8 mouse cellular contexts compared by ENCODE assay signal in genomic region chr14:26637025-26637850, GRCm38 (mm10). TPM values are rescaled to one million over a fixed set of nuclear protein-coding genes. Genes with fewer than 3 reads are reported as not detected.
DNase-seq lines count a peak whose midpoint lies in the region; ATAC-seq and TF ChIP-seq lines count a peak whose summit lies in the region.

No protein-coding gene starts in this region.

- WGBS in neural tube, embryonic 11.5 days: 30% methylated on average over 17 of the region's 17 CpGs
- WGBS in forebrain, embryonic 16.5 days: 26% methylated on average over 17 of the region's 17 CpGs
- WGBS in hindbrain, embryonic 11.5 days: 36% methylated on average over 17 of the region's 17 CpGs
- 36% methylated on average over 17 of the region's 17 CpGs for WGBS in midbrain, embryonic 11.5 days

- TF ChIP-seq POLR2A in brain, embryonic 14.5 days (IDR thresholded peaks at IDR 0.05; ENCODE audit: borderline replicate concordance, extremely low read depth, insufficient read depth, insufficient read length, poor library complexity, severe bottlenecking): no peak

- no peaks in the 10 kb centered on the region for H3K27me3 ChIP-seq in neural tube, embryonic 11.5 days (ENCODE audit: control insufficient read depth, insufficient read depth, low read length)
- H3K27me3 ChIP-seq in forebrain, embryonic 16.5 days (replicated peaks; ENCODE audit: control insufficient read depth, insufficient read depth, low read length): no peaks in the 10 kb centered on the region
- H3K27me3 ChIP-seq in hindbrain, embryonic 11.5 days (ENCODE audit: control insufficient read depth, insufficient read depth, low read length): no peaks in the 10 kb centered on the region
- H3K27me3 ChIP-seq in midbrain, embryonic 11.5 days (ENCODE audit: control insufficient read depth, insufficient read depth, low read length): no peaks in the 10 kb centered on the region

- peak overlapping the region; percentile 59 for H3K9ac ChIP-seq in neural tube, embryonic 11.5 days (ENCODE audit: low read length)
- H3K9ac ChIP-seq in forebrain, embryonic 16.5 days (replicated peaks; ENCODE audit: low read depth, low read length): peak overlapping the region; percentile 91
- H3K9ac ChIP-seq in hindbrain, embryonic 11.5 days (ENCODE audit: low read depth, low read length): peak overlapping the region; percentile 40
- H3K9ac ChIP-seq in midbrain, embryonic 11.5 days (ENCODE audit: low read length): peak overlapping the region; percentile 61

- DNase-seq in neural tube, embryonic 11.5 days (ENCODE audit: low spot score): no peak
- DNase-seq in neural tube, embryonic 10.5 days (ENCODE audit: extremely low spot score, low spot score): no peak
- peak; percentile 47 for DNase-seq in brain, embryonic 14.5 days (ENCODE audit: low read depth)
- DNase-seq in hindbrain, embryonic 11.5 days (ENCODE audit: low spot score): peak; percentile 33
- DNase-seq in layer of hippocampus, postnatal 10 days (ENCODE audit: low spot score in 2 of 2): peak; percentile 32 to 37
- DNase-seq in midbrain, embryonic 11.5 days (ENCODE audit: low spot score, missing footprints): peak; percentile 90
- DNase-seq in spleen, adult 18-20 months: no peak

- no peak for TF ChIP-seq CTCF in brain, embryonic 14.5 days (IDR thresholded peaks at IDR 0.05; ENCODE audit: borderline replicate concordance, extremely low read depth, insufficient read depth, insufficient read length)

- ATAC-seq in neural tube, embryonic 11.5 days (ENCODE audit: insufficient read depth, low FRiP score, low TSS enrichment): peak; percentile 32
- peak; percentile 24 for ATAC-seq in forebrain, embryonic 16.5 days
- ATAC-seq in hindbrain, embryonic 11.5 days (ENCODE audit: low FRiP score): peak; percentile 49
- no peak; the same call in 1 of the 2 replicates for ATAC-seq in midbrain, embryonic 11.5 days (ENCODE audit: low FRiP score)

- peaks cover 6% of the 10 kb centered on the region; the same call in 1 of the 2 replicates for H3K4me1 ChIP-seq in neural tube, embryonic 11.5 days (ENCODE audit: control insufficient read depth, insufficient read depth, low read length)
- peaks cover 18% of the 10 kb centered on the region for H3K4me1 ChIP-seq in forebrain, embryonic 16.5 days (replicated peaks; ENCODE audit: control insufficient read depth, insufficient read depth, low read length)
- 0 out of 2 replicates have a peak, but pooled peaks cover 2% of the 10 kb centered on the region for H3K4me1 ChIP-seq in hindbrain, embryonic 11.5 days (replicated peaks; ENCODE audit: control insufficient read depth, insufficient read depth, low read length)
- H3K4me1 ChIP-seq in midbrain, embryonic 11.5 days (ENCODE audit: control insufficient read depth, insufficient read depth, low read length): peaks cover 10% of the 10 kb centered on the region; the same call in 1 of the 2 replicates

- peak overlapping the region; percentile 73 for H3K4me3 ChIP-seq in neural tube, embryonic 11.5 days (ENCODE audit: low read depth, low read length)
- peak overlapping the region; percentile 84 for H3K4me3 ChIP-seq in forebrain, embryonic 16.5 days (replicated peaks; ENCODE audit: low read length)
- H3K4me3 ChIP-seq in hindbrain, embryonic 11.5 days (ENCODE audit: low read depth, low read length): peak overlapping the region; percentile 94
- H3K4me3 ChIP-seq in midbrain, embryonic 11.5 days (ENCODE audit: low read depth, low read length): peak overlapping the region; percentile 94

- no peaks in the 10 kb centered on the region for H3K36me3 ChIP-seq in neural tube, embryonic 11.5 days (ENCODE audit: control insufficient read depth, insufficient read depth, low read length)
- H3K36me3 ChIP-seq in forebrain, embryonic 16.5 days (ENCODE audit: control insufficient read depth, insufficient read depth): 0 out of 2 replicates have a peak, but pooled peaks cover 5% of the 10 kb centered on the region
- no peaks in the 10 kb centered on the region for H3K36me3 ChIP-seq in hindbrain, embryonic 11.5 days (ENCODE audit: control insufficient read depth, insufficient read depth, low read length)
- no peaks in the 10 kb centered on the region for H3K36me3 ChIP-seq in midbrain, embryonic 11.5 days (ENCODE audit: control insufficient read depth, insufficient read depth, low read length)

- H3K9me3 ChIP-seq in neural tube, embryonic 11.5 days (ENCODE audit: control insufficient read depth, low read length): no peaks in the 10 kb centered on the region
- no peaks in the 10 kb centered on the region for H3K9me3 ChIP-seq in forebrain, embryonic 16.5 days (ENCODE audit: control insufficient read depth, low read length)
- H3K9me3 ChIP-seq in hindbrain, embryonic 11.5 days (ENCODE audit: control insufficient read depth, low read length): no peaks in the 10 kb centered on the region
- no peaks in the 10 kb centered on the region for H3K9me3 ChIP-seq in midbrain, embryonic 11.5 days (ENCODE audit: control insufficient read depth, low read length)

- H3K27ac ChIP-seq in neural tube, embryonic 11.5 days (ENCODE audit: low read depth, low read length): peak overlapping the region; percentile 69
- peak overlapping the region; percentile 96 for H3K27ac ChIP-seq in forebrain, embryonic 16.5 days (ENCODE audit: low read length)
- peak overlapping the region; percentile 92 for H3K27ac ChIP-seq in hindbrain, embryonic 11.5 days (ENCODE audit: low read depth, low read length)
- H3K27ac ChIP-seq in midbrain, embryonic 11.5 days (ENCODE audit: low read depth, low read length): peak overlapping the region; percentile 92

- H3K4me2 ChIP-seq in neural tube, embryonic 11.5 days (ENCODE audit: low read depth): peak overlapping the region; percentile 52
- H3K4me2 ChIP-seq in forebrain, embryonic 16.5 days (ENCODE audit: low read length): peak overlapping the region; percentile 95
- peak overlapping the region; percentile 49 for H3K4me2 ChIP-seq in hindbrain, embryonic 11.5 days (replicated peaks; ENCODE audit: low read depth, low read length)
- peak overlapping the region; percentile 85 for H3K4me2 ChIP-seq in midbrain, embryonic 11.5 days

RNA-seq across cellular contexts. Expression of gene Arf4, which starts 0.6 kb away (rescaled TPM):
- polyA plus RNA-seq in neural tube, embryonic 11.5 days (2014; fragmentation: Nextera tagmentation; extraction: Ambion mirVana): 629 and 640 TPM in 2 replicates
- 257 and 264 TPM in 2 replicates for polyA plus RNA-seq in brain, embryonic 14.5 days (2012; rRNA removed)
- 643 and 695 TPM in 2 replicates for polyA plus RNA-seq in forebrain, embryonic 16.5 days (2015; fragmentation: Nextera tagmentation; extraction: Ambion mirVana)
- polyA plus RNA-seq in hindbrain, embryonic 11.5 days (2014; fragmentation: Nextera tagmentation; extraction: Ambion mirVana): 639 and 672 TPM in 2 replicates
- total RNA-seq in layer of hippocampus, postnatal 10 days (2021): 100 to 1,000 TPM; 160 to 169 TPM
- polyA plus RNA-seq in midbrain, embryonic 11.5 days (2014; fragmentation: Nextera tagmentation; extraction: Ambion mirVana): 586 and 633 TPM in 2 replicates

RNA-seq across cellular contexts. Expression of gene Pde12, which starts 32.4 kb away (rescaled TPM):
- polyA plus RNA-seq in neural tube, embryonic 11.5 days (2014; fragmentation: Nextera tagmentation; extraction: Ambion mirVana): 13.3 and 14.9 TPM in 2 replicates
- polyA plus RNA-seq in brain, embryonic 14.5 days (2012; rRNA removed): 9.4 and 9.6 TPM in 2 replicates
- polyA plus RNA-seq in forebrain, embryonic 16.5 days (2015; fragmentation: Nextera tagmentation; extraction: Ambion mirVana): 12.7 TPM in 2 replicates
- 13.3 and 14.4 TPM in 2 replicates for polyA plus RNA-seq in hindbrain, embryonic 11.5 days (2014; fragmentation: Nextera tagmentation; extraction: Ambion mirVana)
- total RNA-seq in layer of hippocampus, postnatal 10 days (2021): 1 to 10 TPM; 8.9 to 9.4 TPM
- polyA plus RNA-seq in midbrain, embryonic 11.5 days (2014; fragmentation: Nextera tagmentation; extraction: Ambion mirVana): 12.4 and 13.7 TPM in 2 replicates

RNA-seq across cellular contexts. Expression of gene Dnah12, which starts 55.8 kb away (rescaled TPM):
- 0.01 TPM in 2 replicates for polyA plus RNA-seq in neural tube, embryonic 11.5 days (2014; fragmentation: Nextera tagmentation; extraction: Ambion mirVana)
- 0.04 and 0.15 TPM in 2 replicates for polyA plus RNA-seq in brain, embryonic 14.5 days (2012; rRNA removed)
- 0.04 and 0.11 TPM in 2 replicates for polyA plus RNA-seq in forebrain, embryonic 16.5 days (2015; fragmentation: Nextera tagmentation; extraction: Ambion mirVana)
- 0.10 TPM in 1 of 2 replicates, not detected in the other for polyA plus RNA-seq in hindbrain, embryonic 11.5 days (2014; fragmentation: Nextera tagmentation; extraction: Ambion mirVana)
- 1 to 10 TPM in 1 of 2 experiments, under 1 TPM in 1; 0.80 to 1.8 TPM for total RNA-seq in layer of hippocampus, postnatal 10 days (2021)
- polyA plus RNA-seq in midbrain, embryonic 11.5 days (2014; fragmentation: Nextera tagmentation; extraction: Ambion mirVana): 0.06 TPM in 1 of 2 replicates, not detected in the other

Comparison
In these comparisons a context has a peak if more than half of its experiments do, and no peak if none do; other contexts are left out.
1. DNase-seq: peak in brain, embryonic 14.5 days (single experiment), hindbrain, embryonic 11.5 days (single experiment), layer of hippocampus, postnatal 10 days (2 of 2) and midbrain, embryonic 11.5 days (single experiment); none in neural tube, embryonic 11.5 days (single experiment), neural tube, embryonic 10.5 days (single experiment) and spleen, adult 18-20 months (0 of 2).
2. H3K9ac ChIP-seq: peak in every context shown above with its lines; median percentile 91 in forebrain, embryonic 16.5 days; 61 in midbrain, embryonic 11.5 days; 59 in neural tube, embryonic 11.5 days; 40 in hindbrain, embryonic 11.5 days.
3. Peak in every context shown above with its lines, with median percentiles within 50 percentile points of each other: H3K27ac ChIP-seq, H3K4me2 ChIP-seq and H3K4me3 ChIP-seq.